Mouse (Mus musculus) olfactory bulb, adult 2 months (tissue): Measurements from ENCODE around the gene Syde1.

Experiments used
- CTCF ChIP-seq: fragments of 200-500 bp; IDR thresholded peaks from 2 replicates; pipeline ENCODE4 v1.5.1; 2012; ENCODE audit warnings: low read depth, mild to moderate bottlenecking, low read length, moderate library complexity; ENCODE audit not compliant: insufficient read depth
- POLR2A ChIP-seq: fragments of 200-500 bp; IDR thresholded peaks from 2 replicates; pipeline ENCODE4 v1.6.1; 2012; ENCODE audit warnings: mild to moderate bottlenecking, low read depth, low read length, moderate library complexity; ENCODE audit not compliant: insufficient read depth

- TF ChIP-seq POLR2A: no peak
- TF ChIP-seq CTCF: no peak
Measured at GRCm38 (mm10) chr10:78569191-78569590, 22.6 kb downstream of the Syde1 start.
